Mouse (Mus musculus): Measurements from ENCODE around the gene Ubr2.

Ubr2 gene

GRCm38 (mm10) chr17:47009898-47010721 lies at the start of gene Ubr2:
Ubr2 (minus strand) TSS chr17:47010556.
- WGBS = under 1% methylated on average over 77 of the region's 77 CpGs

- WGBS = 49% methylated on average over 12 of the region's 12 CpGs
Observed at GRCm38 (mm10) chr17:47059836-47060360, 49.5 kb upstream of the Ubr2 start.

DNA sequence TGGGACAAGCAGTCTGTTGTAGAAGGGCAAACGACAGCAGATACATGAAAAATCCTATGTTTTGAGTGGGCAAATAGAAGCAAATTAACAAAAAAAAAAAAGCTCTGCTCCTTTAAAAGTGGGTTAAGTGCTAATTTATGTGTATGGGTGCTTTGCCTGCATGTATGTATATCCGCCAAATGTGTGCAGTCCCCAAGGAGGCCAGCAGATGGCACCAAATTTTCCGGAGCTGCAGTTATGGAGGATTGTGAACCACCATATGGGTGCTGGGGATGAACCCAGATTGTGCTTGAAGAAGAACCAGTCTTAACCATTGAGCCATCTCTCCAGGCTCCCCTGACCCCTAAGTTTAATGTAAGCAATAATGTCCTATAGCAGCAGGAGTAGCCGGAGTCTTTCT lies 47.6 kb upstream of the Ubr2 start:
- 97% methylated on average over 4 of the region's 4 CpGs for WGBS

GRCm38 (mm10) chr17:47056476-47056875 lies 46.1 kb upstream of the Ubr2 start:
- WGBS = 74% methylated on average over 6 of the region's 6 CpGs

DNA sequence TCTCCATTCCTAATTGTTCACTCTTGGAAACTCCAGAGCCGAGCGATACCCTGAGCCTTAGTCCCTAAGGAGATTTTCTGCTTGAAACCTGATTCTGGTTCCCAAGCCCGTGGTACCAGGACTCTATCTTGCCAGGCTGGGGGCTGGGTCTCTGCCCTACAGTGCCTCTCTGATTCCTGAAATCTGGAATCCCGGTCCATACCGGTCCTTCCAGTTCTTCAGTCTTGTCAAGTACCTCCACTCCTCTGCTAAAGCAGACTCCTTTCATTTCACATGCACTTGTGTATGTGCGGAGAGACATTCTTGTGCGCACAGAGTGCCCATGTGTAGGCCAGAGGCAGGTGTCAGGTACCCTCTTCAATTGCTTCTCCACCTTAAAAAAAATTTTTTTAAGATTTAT lies 44.8 kb upstream of the Ubr2 start:
- 84% methylated on average over 7 of the region's 7 CpGs for WGBS

GRCm38 (mm10) chr17:47054613-47055012 lies 44.3 kb upstream of the Ubr2 start:
- WGBS = 29% methylated on average over 11 of the region's 11 CpGs

DNA sequence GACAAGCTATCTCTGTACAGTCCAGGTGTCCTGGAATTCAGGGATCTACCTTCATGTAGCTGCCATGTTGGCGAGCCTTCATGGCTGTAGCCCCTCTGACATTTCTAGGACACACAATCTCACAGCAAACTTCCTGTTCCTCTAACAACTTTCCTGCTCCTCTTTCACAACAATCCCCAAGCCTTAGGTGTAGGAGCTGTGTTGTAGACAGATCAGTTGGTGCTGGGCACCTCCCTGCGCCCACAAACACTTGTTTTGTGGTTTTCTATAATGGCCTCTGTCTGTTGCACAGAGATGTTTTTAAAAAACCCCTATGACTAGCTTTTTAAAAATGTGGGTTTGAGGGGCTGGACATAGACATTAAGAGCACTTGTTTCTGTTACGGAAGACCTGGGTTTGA lies 40.3 kb upstream of the Ubr2 start:
- WGBS = 97% methylated on average over 3 of the region's 3 CpGs

- 96% methylated on average over 14 of the region's 14 CpGs for WGBS
Observed at GRCm38 (mm10) chr17:47042866-47043265, 32.5 kb upstream of the Ubr2 start.

DNA sequence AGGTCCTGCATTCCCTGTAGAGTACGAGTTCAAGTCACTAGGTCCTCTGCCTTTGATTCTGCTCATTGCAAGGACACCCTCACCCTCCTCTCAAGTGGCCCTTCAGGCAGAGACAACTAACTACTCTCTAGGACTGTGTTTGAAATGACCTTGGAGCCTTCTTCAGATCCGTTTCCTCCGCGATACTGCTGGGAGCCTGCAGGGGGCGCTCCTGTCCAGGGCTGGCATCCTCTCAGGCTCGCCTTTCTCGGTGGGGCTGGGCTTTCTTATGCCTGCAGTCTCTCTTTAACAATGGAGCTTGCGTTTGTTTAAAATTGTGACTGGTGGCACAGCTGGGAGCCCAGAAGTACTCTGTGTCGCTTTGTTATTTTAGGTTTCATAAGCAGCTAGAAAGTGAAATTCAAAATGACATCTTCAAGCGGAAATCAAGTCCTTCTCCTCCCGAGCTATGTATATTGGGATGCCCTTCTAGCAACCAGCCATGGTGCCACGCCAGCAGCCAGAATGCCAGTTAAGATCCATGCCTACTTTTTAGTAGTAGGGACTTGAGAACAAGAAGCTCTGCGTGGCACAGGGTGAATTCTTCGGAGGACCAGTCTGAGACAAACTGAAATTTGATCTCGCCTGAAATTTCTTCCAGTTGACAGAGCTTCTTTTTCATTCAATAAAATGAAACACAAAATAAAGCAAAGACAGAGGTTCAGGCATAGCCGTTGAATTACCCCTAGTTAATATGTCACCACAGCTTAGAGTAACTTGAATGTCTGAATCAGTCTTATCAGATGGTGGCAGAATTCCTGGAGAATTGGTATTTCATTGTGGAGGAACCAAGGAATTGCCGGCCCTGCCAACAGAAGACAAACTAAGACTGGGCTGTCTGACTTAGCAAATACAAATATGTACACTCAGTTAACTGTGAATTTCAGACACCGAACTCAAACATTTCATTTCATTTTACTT lies 28.8 kb upstream of the Ubr2 start:
- WGBS = 8% methylated on average over 18 of the region's 18 CpGs

- 3% methylated on average over 4 of the region's 4 CpGs for WGBS
Observed at GRCm38 (mm10) chr17:47033643-47034042, 23.3 kb upstream of the Ubr2 start.

DNA sequence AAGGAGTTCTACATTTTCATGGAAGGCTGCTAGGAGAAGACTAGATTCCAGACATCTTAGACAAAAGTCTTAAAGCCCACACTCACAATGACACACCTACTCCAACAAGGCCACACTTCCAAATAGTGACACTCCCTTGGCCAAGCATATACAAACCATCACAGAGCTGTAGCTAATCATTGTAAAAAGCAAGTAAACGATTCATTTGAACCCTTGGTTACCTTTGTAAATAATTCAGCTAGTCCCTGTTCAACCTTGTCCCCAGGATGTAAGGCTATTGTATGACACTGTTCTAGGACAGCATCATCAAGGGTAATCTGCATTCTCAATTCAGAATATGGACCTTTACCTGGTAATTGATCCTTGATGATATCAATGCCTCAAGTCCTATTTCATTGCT lies 14.4 kb upstream of the Ubr2 start:
- 84% methylated on average over 1 of the region's 1 CpGs for WGBS

DNA sequence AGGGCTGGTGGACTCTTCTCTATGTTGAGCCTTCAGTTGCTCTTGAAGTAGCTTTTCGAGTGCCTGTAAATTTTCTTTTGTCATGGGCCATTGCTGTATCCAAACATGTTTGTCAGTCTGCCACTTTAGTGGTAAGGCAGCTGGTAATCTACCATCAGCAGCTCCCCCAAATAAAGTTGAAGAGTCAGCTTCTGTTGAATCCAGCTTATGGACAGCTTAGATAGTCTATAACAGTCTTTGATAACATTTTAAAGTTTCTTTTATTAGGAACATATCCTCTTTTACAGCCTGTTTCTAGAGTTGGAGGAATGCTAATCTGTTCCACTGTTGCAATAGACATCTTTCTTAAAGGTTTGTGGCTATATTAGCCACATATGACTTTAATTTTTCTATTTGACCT lies 13.0 kb upstream of the Ubr2 start:
- WGBS = 76% methylated on average over 1 of the region's 1 CpGs

- 46% methylated on average over 11 of the region's 11 CpGs for WGBS
Observed at GRCm38 (mm10) chr17:47012896-47013295, 2.5 kb upstream of the Ubr2 start.

GRCm38 (mm10) chr17:47011661-47012043 lies 1.3 kb upstream of the Ubr2 start:
- 89% methylated on average over 1 of the region's 1 CpGs for WGBS

DNA sequence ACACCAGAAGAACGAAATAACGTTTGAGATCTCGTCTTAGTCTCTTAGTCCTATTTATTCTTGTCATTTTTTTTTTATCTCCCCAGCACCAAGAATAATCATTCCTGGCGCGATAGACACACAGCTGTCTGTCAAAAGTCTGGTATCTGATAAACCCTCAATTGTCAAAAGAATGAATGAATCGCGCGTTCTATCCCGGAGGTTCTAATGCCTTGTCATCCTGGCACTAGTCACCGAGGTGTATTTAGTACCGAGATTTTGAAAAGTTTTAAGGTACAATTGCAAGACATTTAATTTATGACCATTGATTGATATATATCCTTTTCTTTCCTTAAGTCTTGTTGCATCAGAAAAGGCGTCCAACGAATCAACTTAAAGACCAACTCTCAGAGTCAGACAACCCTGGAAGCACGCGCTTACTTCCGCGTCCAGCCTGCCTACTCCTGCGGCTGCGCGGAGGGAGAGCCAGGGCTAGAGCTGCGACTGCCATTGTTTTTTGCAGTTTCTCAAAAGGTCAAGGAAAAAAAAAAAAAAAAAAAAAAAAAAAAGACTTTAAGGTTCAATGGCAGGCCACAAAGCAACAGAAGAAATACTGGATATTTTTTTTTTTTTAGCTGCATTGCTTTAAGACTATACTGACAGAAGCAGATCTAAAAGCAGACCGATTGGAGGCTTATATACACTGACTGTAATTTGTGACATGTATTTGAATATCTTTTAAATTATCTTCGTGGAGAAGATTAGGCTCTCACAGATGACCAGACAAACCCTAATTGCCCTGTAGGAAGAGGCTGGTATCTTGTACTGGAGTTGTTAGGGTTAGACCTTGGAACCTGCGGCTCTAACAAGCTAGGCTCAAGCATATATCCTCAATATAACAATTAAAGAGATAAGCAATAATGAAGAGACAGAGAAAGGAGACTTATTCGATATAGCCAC lies 635 bp upstream of the Ubr2 start:
- WGBS = 11% methylated on average over 25 of the region's 25 CpGs

DNA sequence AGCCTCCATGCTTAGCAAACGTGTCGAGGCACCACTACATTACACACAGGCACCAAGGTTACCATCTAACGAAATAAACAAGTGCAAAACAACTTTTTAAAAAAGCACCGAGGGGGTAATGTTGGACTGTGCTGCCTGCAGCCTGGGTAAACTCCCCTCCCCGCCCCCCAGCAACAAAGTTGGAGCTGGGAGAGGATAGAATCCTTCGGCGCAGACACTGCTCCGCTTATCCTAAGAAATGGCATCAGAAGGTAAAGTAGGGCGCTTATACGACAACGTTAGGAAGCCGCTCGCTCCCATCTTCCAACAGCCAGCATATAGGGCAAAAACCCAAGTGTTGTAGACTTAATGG lies 834 bp downstream of the Ubr2 start:
- WGBS = under 1% methylated on average over 13 of the region's 13 CpGs

DNA sequence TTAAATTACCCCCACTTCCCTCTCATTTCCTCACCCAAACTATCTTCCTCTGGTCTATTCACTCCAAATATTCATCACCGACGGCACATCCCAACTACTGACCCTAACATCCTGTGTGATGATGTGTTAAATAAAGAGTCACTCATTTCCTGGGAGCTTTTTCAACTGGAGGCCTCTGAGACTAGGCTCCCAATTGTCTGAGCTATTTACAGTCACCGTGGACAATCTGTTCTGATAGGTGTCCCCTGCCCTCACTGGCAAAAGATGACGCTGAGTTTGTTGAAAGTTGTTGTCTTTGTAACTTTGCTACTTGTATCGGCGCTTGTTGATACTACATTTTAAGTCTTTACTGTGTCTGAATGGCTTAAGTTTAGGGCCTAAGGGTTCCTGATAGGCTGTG lies 1.3 kb downstream of the Ubr2 start:
- WGBS = 9% methylated on average over 6 of the region's 6 CpGs

DNA sequence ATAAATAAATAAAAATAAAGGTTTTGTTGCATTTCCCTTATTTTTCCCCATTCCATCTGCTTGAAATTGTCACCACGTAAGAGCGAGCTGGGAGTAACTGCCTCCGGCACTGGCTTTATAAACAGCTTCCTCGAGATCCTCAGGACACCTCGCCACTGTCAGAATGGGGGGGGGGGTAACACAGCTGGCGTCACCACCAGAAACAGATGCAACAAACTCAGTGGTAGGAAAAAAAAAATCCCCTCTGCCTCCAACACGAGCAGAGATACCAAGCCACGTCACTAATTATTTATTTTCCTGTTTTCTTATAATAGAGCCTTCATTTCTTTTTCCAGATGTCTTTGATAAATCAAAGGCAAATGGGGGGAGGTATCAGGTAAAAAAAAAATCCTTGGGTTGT lies 1.9 kb downstream of the Ubr2 start:
- WGBS = 31% methylated on average over 8 of the region's 8 CpGs

DNA sequence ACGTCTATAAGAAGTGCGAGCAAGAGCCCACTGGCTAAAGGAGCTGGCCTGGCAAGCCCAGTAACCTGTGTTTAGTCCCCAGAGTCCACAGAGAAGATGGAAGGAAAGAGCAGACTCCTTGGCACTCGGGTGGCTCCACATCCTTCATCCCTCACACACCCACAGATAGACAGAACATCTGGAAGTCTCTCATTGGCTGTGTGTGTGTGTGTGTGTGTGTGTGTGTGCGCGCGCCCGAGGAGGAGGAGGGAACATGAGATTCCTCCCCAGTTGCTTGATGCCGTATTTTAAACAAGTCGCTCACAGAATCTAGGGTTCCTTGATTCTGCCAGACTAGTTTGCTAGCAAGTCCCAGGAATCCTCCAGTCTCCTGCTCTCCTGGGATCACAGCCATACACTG lies 3.6 kb downstream of the Ubr2 start:
- WGBS = 56% methylated on average over 9 of the region's 9 CpGs

DNA sequence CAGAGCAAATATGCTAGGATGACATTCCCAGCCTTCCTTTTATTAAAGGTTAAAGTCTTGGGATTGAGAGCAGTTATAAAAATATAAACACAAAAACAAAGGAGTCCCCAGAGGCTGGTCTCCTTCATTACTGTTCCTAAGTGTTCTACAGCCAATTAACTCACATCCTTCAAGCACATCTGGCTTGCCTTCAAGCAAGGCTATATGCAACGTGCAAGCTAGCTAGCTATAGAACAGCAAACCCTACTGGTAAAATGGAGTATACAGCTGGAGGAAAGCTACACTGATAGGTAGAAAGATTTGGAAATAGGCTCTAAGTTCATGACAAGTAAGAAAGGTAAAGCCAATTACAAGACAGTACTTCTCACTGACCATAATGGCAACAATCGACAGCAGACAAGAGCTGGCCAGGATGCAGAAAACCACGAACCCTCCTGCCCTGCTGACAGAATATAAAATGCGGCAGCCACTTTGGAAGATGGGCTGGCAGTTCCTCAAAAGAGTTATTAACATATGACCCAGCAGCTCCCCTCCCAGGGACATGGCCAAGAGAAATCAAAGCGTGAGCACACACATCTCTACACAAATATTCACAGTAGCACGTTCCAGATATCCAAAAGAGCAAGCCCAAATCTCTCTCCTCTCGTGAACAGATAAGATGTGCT lies 4.5 kb downstream of the Ubr2 start:
- 44% methylated on average over 7 of the region's 7 CpGs for WGBS

DNA sequence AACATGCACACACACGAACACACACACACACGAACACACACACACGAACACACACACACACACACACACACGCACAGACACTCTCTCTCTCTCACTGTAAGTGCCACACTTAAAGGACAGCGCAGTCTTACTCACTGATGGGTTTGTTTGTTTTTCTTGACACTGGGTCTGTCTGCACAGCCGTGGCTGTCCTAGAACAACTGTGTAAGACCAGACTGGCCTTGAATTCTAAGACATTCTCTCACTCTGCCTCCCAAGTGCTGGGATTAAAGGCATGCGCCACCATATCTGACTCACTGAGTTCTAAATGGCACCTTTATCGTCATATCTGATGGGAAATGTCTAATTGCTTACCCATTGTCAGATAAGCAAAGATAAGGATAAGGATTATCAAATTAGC lies 7.1 kb downstream of the Ubr2 start:
- 73% methylated on average over 8 of the region's 8 CpGs for WGBS

Measured in cerebral cortex, adult 2 months (tissue).